ENCODE assay signal across 8 mouse cellular contexts in the genomic region with DNA sequence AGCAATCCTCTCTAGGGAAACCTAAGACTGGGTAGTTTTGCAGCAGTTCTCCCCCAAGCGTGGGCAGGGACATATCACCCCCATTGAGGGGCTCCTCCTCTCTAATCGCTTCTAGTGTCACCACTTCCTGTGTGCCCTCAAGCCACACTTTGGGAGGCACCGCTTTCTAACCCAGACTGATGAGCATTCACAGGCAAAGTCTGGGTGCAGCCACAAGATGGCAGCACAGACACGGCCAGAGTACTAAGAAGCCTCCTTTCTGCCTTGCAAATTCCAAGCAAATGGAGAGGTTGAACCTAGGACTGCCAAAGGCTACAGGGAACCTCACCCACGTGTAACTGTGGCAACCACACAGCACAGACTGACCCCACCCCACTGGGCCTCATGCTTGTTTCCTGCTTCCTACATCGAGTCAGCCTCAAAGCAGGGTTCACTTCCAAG. TPM values are rescaled to one million over a fixed set of nuclear protein-coding genes. Genes with fewer than 3 reads are reported as not detected.
DNase-seq lines count a peak whose midpoint lies in the region; ATAC-seq lines count a peak whose summit lies in the region.

No protein-coding gene starts in this region.

- no peaks in the 10 kb centered on the region for H3K9me3 ChIP-seq in limb, embryonic 13.5 days
- H3K9me3 ChIP-seq in midbrain, embryonic 15.5 days, result no peaks in the 10 kb centered on the region

- DNase-seq in urinary bladder, postnatal 14 days (ENCODE audit: low spot score), result peak; percentile 85
- DNase-seq in urinary bladder, postnatal 10 days (ENCODE audit: low spot score), result no peak
- DNase-seq in embryo, embryonic 9.5 days (ENCODE audit: extremely low spot score), result peak; percentile 83
- DNase-seq in heart, adult 18-20 months, result peak; percentile 88 to 90
- peak; percentile 88 for DNase-seq in kidney, adult 18-20 months
- peak; percentile 67 to 86 for DNase-seq in spleen, postnatal 10 days (ENCODE audit: low spot score in 2 of 2)

- H3K4me2 ChIP-seq in limb, embryonic 13.5 days (replicated peaks), result peak overlapping the region; percentile 34
- no peak overlapping the region for H3K4me2 ChIP-seq in midbrain, embryonic 15.5 days

- peaks cover 12% of the 10 kb centered on the region for H3K4me1 ChIP-seq in limb, embryonic 13.5 days
- H3K4me1 ChIP-seq in midbrain, embryonic 15.5 days, result 0 out of 2 replicates have a peak, but pooled peaks cover 5% of the 10 kb centered on the region

- 0% methylated on average over 6 of the region's 6 CpGs for WGBS in limb, embryonic 13.5 days
- WGBS in midbrain, embryonic 15.5 days, result 3% methylated on average over 6 of the region's 6 CpGs

- no peak overlapping the region for H3K27ac ChIP-seq in limb, embryonic 13.5 days
- no peak overlapping the region for H3K27ac ChIP-seq in midbrain, embryonic 15.5 days

- peak overlapping the region; percentile 45; the same call in 1 of the 2 replicates for H3K9ac ChIP-seq in limb, embryonic 13.5 days
- H3K9ac ChIP-seq in midbrain, embryonic 15.5 days, result no peak overlapping the region

- ATAC-seq in limb, embryonic 13.5 days (ENCODE audit: low FRiP score, low read depth), result peak; percentile 84
- ATAC-seq in midbrain, embryonic 15.5 days (replicated peaks), result peak; percentile 79

- H3K4me3 ChIP-seq in limb, embryonic 13.5 days, result no peak overlapping the region
- H3K4me3 ChIP-seq in midbrain, embryonic 15.5 days, result no peak overlapping the region

- peaks cover 38% of the 10 kb centered on the region for H3K27me3 ChIP-seq in limb, embryonic 13.5 days
- H3K27me3 ChIP-seq in midbrain, embryonic 15.5 days (replicated peaks), result peaks cover 29% of the 10 kb centered on the region

- H3K36me3 ChIP-seq in limb, embryonic 13.5 days, result peaks cover 5% of the 10 kb centered on the region
- H3K36me3 ChIP-seq in midbrain, embryonic 15.5 days (replicated peaks), result no peaks in the 10 kb centered on the region

RNA-seq across cellular contexts. Expression of gene Tor4a, which starts 3.3 kb away (rescaled TPM):
- total RNA-seq in heart, adult 18-20 months (2021), result 1 to 10 TPM; 4.0 to 4.6 TPM
- 4.1 and 4.8 TPM in 2 replicates for polyA plus RNA-seq in limb, embryonic 13.5 days (2015; fragmentation: Nextera tagmentation; extraction: Ambion mirVana)
- polyA plus RNA-seq in midbrain, embryonic 15.5 days (2015; fragmentation: Nextera tagmentation; extraction: Ambion mirVana), result 1.9 and 2.0 TPM in 2 replicates

RNA-seq across cellular contexts. Expression of gene Nrarp, which starts 12.8 kb away (rescaled TPM):
- total RNA-seq in heart, adult 18-20 months (2021), result 1 to 10 TPM; 6.9 to 8.3 TPM
- polyA plus RNA-seq in limb, embryonic 13.5 days (2015; fragmentation: Nextera tagmentation; extraction: Ambion mirVana), result 12.6 and 15.3 TPM in 2 replicates
- 15.3 and 18.1 TPM in 2 replicates for polyA plus RNA-seq in midbrain, embryonic 15.5 days (2015; fragmentation: Nextera tagmentation; extraction: Ambion mirVana)

RNA-seq across cellular contexts. Expression of gene Nelfb, which starts 17.9 kb away (rescaled TPM):
- 10 to 100 TPM; 40.8 to 45.8 TPM for total RNA-seq in heart, adult 18-20 months (2021)
- 122 and 124 TPM in 2 replicates for polyA plus RNA-seq in limb, embryonic 13.5 days (2015; fragmentation: Nextera tagmentation; extraction: Ambion mirVana)
- polyA plus RNA-seq in midbrain, embryonic 15.5 days (2015; fragmentation: Nextera tagmentation; extraction: Ambion mirVana), result 126 and 129 TPM in 2 replicates

RNA-seq across cellular contexts. Expression of gene Stpg3, which starts 21.1 kb away (rescaled TPM):
- not detected for total RNA-seq in heart, adult 18-20 months (2021)
- 0.11 TPM in 1 of 2 replicates, not detected in the other for polyA plus RNA-seq in limb, embryonic 13.5 days (2015; fragmentation: Nextera tagmentation; extraction: Ambion mirVana)
- not detected in 2 replicates for polyA plus RNA-seq in midbrain, embryonic 15.5 days (2015; fragmentation: Nextera tagmentation; extraction: Ambion mirVana)

RNA-seq across cellular contexts. Expression of gene Fam166a, which starts 25.2 kb away (rescaled TPM):
- total RNA-seq in heart, adult 18-20 months (2021), result not detected
- polyA plus RNA-seq in limb, embryonic 13.5 days (2015; fragmentation: Nextera tagmentation; extraction: Ambion mirVana), result not detected in 2 replicates
- polyA plus RNA-seq in midbrain, embryonic 15.5 days (2015; fragmentation: Nextera tagmentation; extraction: Ambion mirVana), result 0.43 and 0.78 TPM in 2 replicates
